Mouse (Mus musculus) bone marrow, adult 2 months (tissue): ENCODE measurements around the gene Lcn2. TPM values are rescaled to one million over a fixed set of nuclear protein-coding genes. Genes with fewer than 3 reads are reported as not detected.

Experiments
- H3K27ac ChIP-seq: fragments of 200-500 bp; 2 replicates; pipeline ENCODE4 v1.5.1; 2012; ENCODE audit warnings: low read depth, mild to moderate bottlenecking, control low read depth, inconsistent platforms, low read length; ENCODE audit not compliant: control insufficient read depth, poor library complexity, insufficient read depth
- H3K4me1 ChIP-seq: fragments of 200-500 bp; 2 replicates; pipeline ENCODE4 v1.6.1; 2011; ENCODE audit warnings: low read length; ENCODE audit not compliant: control insufficient read depth, insufficient read depth
- H3K4me3 ChIP-seq: fragments of 200-500 bp; replicated peaks from 2 replicates; pipeline ENCODE3; 2011; ENCODE audit warnings: mild to moderate bottlenecking, low read depth, low read length, control low read depth; ENCODE audit not compliant: control insufficient read depth
- CTCF ChIP-seq: fragments of 200-500 bp; IDR thresholded peaks from 2 replicates; pipeline ENCODE4 v1.5.1; 2011; ENCODE audit warnings: low read length, control low read depth; ENCODE audit not compliant: control insufficient read depth, insufficient read depth
- POLR2A ChIP-seq: fragments of 200-500 bp; IDR thresholded peaks from 2 replicates; pipeline ENCODE4 v1.6.1; 2011; ENCODE audit warnings: low read depth, mild to moderate bottlenecking, control low read depth, low read length, borderline replicate concordance; ENCODE audit not compliant: control insufficient read depth
- WGBS: fragments of 180-500 bp; shearing (Covaris S2); methylation state at CpG from one replicate; pipeline ENCODE4 v1.1.7; 2018; 5-methylcytosine and 5-hydroxymethylcytosine counted together
- polyA plus RNA-seq: library from polyadenylated mRNA; stranded (reverse); fragments of >200 nt; gene quantifications from 2 replicates; pipeline ENCODE4 v1.2.4, GENCODE M21; 2011; ENCODE audit warnings: low replicate concordance; ENCODE audit not compliant: missing spikeins, insufficient read depth, insufficient read length

Gene Lcn2
- polyA plus RNA-seq, 1 experiment = 1,079 TPM

- TF ChIP-seq POLR2A (no peak), CTCF (no peak)
- Histone ChIP-seq H3K4me1 (no peaks in the 10 kb centered on the region), H3K27ac (no peak overlapping the region), H3K4me3 (no peak overlapping the region)
- 50% methylated on average over 26 of the region's 26 CpGs for WGBS
These were observed 48.0 kb downstream of the Lcn2 start for GRCm38 (mm10) chr2:32339912-32340642.

GRCm38 (mm10) chr2:32335888-32336287 lies 52.2 kb downstream of the Lcn2 start:
- no peak for TF ChIP-seq POLR2A
- TF ChIP-seq CTCF = no peak
- Histone ChIP-seq H3K4me3 (no peak overlapping the region), H3K4me1 (no peaks in the 10 kb centered on the region), H3K27ac (no peak overlapping the region)
- 38% methylated on average over 15 of the region's 15 CpGs for WGBS

Other genes starting within 250 kb of the Lcn2 start
- gene Prrc2b, start 237.2 kb downstream of the Lcn2 start, polyA plus RNA-seq = 32.3 and 44.5 TPM in 2 replicates
- gene Pomt1, start 151.7 kb downstream of the Lcn2 start, polyA plus RNA-seq = 7.8 and 16.2 TPM in 2 replicates
- 11.9 and 19.6 TPM in 2 replicates for gene Uck1, start 128.1 kb downstream of the Lcn2 start, polyA plus RNA-seq
- gene Golga2, start 100.9 kb downstream of the Lcn2 start, polyA plus RNA-seq = 26.6 and 39.8 TPM in 2 replicates
- gene Swi5, start 100.2 kb downstream of the Lcn2 start, polyA plus RNA-seq = 278 and 393 TPM in 2 replicates
- gene Ciz1, start 35.9 kb downstream of the Lcn2 start, polyA plus RNA-seq = 71.7 and 127 TPM in 2 replicates
- 1.4 and 1.9 TPM in 2 replicates for gene Dnm1, start 34.9 kb downstream of the Lcn2 start, polyA plus RNA-seq
- 28.0 and 39.6 TPM in 2 replicates for gene 1110008P14Rik, start 6.3 kb downstream of the Lcn2 start, polyA plus RNA-seq
- gene Ptges2, start 7.6 kb upstream of the Lcn2 start, polyA plus RNA-seq = 3.6 and 15.0 TPM in 2 replicates
- 1.9 and 2.6 TPM in 2 replicates for gene Naif1, start 62.2 kb upstream of the Lcn2 start, polyA plus RNA-seq
- 7.3 and 10.6 TPM in 2 replicates for gene Slc25a25, start 63.2 kb upstream of the Lcn2 start, polyA plus RNA-seq
- 5.4 and 9.7 TPM in 2 replicates for gene Fam102a, start 147.1 kb upstream of the Lcn2 start, polyA plus RNA-seq
- 27.7 and 54.8 TPM in 2 replicates for gene Dpm2, start 182.6 kb upstream of the Lcn2 start, polyA plus RNA-seq
- not detected in 2 replicates for gene Pip5kl1, start 186.5 kb upstream of the Lcn2 start, polyA plus RNA-seq
- not detected in 2 replicates for gene 9430097D07Rik, start 187.4 kb upstream of the Lcn2 start, polyA plus RNA-seq
- gene St6galnac4, start 198.8 kb upstream of the Lcn2 start, polyA plus RNA-seq = 8.6 and 18.7 TPM in 2 replicates
- 13.3 and 25.7 TPM in 2 replicates for gene St6galnac6, start 211.5 kb upstream of the Lcn2 start, polyA plus RNA-seq
- 4.0 and 9.1 TPM in 2 replicates for gene Ak1, start 233.5 kb upstream of the Lcn2 start, polyA plus RNA-seq